Mouse (Mus musculus): ENCODE data around the gene Prr5. TPM values are rescaled to one million over a fixed set of nuclear protein-coding genes. Genes with fewer than 3 reads are reported as not detected.
"Not testable (repeated sequence)": the region's sequence is repeated elsewhere in the genome, so short reads cannot be mapped to it uniquely, and the experiment has no call there.

Gene Prr5
- polyA plus RNA-seq, 1 experiment from 2014 or later: 11.3 TPM

- H3K27me3 ChIP-seq (ENCODE audit: control insufficient read depth, insufficient read depth, low read length): no peaks in the 10 kb centered on the region
- no peak overlapping the region for H3K4me2 ChIP-seq (ENCODE audit: low read depth, low read length)
- WGBS: 79% methylated on average over 6 of the region's 6 CpGs
- H3K9ac ChIP-seq (ENCODE audit: low read length): no peak overlapping the region
- no peaks in the 10 kb centered on the region for H3K9me3 ChIP-seq (replicated peaks; ENCODE audit: control insufficient read depth, low read length)
- H3K36me3 ChIP-seq (ENCODE audit: control insufficient read depth, insufficient read depth): no peaks in the 10 kb centered on the region
- no peaks in the 10 kb centered on the region; the same call in 1 of the 2 replicates for H3K4me1 ChIP-seq (ENCODE audit: control insufficient read depth, insufficient read depth, low read length)
- H3K4me3 ChIP-seq (ENCODE audit: low read length): no peak overlapping the region
- H3K27ac ChIP-seq (ENCODE audit: low read length): no peak overlapping the region
- ATAC-seq (replicated peaks; ENCODE audit: extremely low read depth, insufficient read depth, low FRiP score): no peak
Measured at GRCm38 (mm10) chr15:84705351-84705901, 36.0 kb downstream of the Prr5 start.

DNA sequence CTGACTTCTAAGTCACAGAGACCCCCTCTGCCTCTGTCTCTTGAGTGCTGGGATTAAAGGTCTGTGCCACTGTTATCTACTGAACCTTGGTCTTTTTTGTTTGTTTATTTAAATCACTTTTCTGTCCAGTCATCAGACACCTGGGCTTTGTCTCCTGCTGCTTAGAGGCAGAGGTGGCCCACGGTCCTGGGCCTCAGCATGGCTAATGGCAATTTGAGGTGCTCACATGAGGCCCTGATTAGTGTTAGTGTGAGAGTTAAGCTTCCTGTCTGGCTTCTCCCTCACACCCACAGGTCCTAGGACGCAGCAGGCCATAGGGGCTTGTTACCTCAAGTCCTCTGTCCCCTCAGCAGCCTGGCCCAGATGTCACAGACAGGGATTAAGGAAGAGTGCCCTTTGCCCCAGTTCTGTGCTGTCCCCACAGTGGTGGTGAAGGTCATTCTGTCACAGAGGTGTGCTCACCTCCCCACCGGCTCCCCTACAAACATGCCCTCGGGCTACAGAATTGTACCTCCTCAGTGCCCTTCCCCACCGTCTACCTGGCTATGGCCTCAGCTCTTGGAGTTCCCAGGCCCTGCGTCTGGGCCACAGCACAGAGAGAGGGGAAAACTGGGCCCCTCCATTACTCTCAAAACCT lies 37.7 kb downstream of the Prr5 start:
- Histone ChIP-seq H3K9me3 (replicated peaks; ENCODE audit: control insufficient read depth, low read length) (no peaks in the 10 kb centered on the region), H3K9ac (ENCODE audit: low read length) (no peak overlapping the region), H3K4me3 (ENCODE audit: low read length) (no peak overlapping the region), H3K4me2 (ENCODE audit: low read depth, low read length) (no peak overlapping the region), H3K4me1 (ENCODE audit: control insufficient read depth, insufficient read depth, low read length) (no peaks in the 10 kb centered on the region; the same call in 1 of the 2 replicates), H3K27me3 (ENCODE audit: control insufficient read depth, insufficient read depth, low read length) (no peaks in the 10 kb centered on the region), H3K27ac (ENCODE audit: low read length) (no peak overlapping the region), H3K36me3 (ENCODE audit: control insufficient read depth, insufficient read depth) (no peaks in the 10 kb centered on the region)
- WGBS: 75% methylated on average over 6 of the region's 6 CpGs
- ATAC-seq (replicated peaks; ENCODE audit: extremely low read depth, insufficient read depth, low FRiP score): no peak

- Histone ChIP-seq H3K9me3 (replicated peaks; ENCODE audit: control insufficient read depth, low read length) (no peaks in the 10 kb centered on the region), H3K27ac (ENCODE audit: low read length) (peak overlapping the region; percentile 66), H3K4me3 (ENCODE audit: low read length) (no peak overlapping the region), H3K36me3 (ENCODE audit: control insufficient read depth, insufficient read depth) (no peaks in the 10 kb centered on the region), H3K4me2 (ENCODE audit: low read depth, low read length) (no peak overlapping the region), H3K27me3 (ENCODE audit: control insufficient read depth, insufficient read depth, low read length) (no peaks in the 10 kb centered on the region), H3K9ac (ENCODE audit: low read length) (no peak overlapping the region), H3K4me1 (ENCODE audit: control insufficient read depth, insufficient read depth, low read length) (peaks cover 24% of the 10 kb centered on the region)
- peak; percentile 53 for ATAC-seq (replicated peaks; ENCODE audit: extremely low read depth, insufficient read depth, low FRiP score)
- WGBS: 39% methylated on average over 14 of the region's 14 CpGs
Measured at GRCm38 (mm10) chr15:84712566-84713405, 43.4 kb downstream of the Prr5 start.

DNA sequence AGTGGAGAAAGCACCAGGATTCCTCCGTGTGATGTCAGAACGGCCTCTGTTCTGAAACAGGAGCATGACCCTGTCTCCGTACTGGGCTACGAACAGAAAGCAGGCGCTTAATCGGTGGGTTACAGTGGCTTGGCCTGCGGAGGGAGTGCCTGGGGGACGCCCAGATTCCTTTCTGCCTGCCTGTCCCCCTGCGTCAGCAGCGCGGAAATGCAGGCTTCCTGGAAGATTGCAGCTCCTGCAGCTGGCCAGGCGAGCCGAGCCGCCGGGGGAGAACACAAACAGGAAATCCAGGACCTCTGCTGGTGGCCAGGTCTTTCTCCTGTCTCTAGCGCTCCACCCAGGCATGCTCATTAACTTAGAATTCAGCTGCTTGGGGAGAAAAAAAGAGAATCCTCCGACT lies 45.3 kb downstream of the Prr5 start:
- peaks cover 26% of the 10 kb centered on the region for H3K4me1 ChIP-seq (ENCODE audit: control insufficient read depth, insufficient read depth, low read length)
- H3K27ac ChIP-seq (ENCODE audit: low read length): peak overlapping the region; percentile 89
- H3K4me2 ChIP-seq (ENCODE audit: low read depth, low read length): peak overlapping the region; percentile 68
- H3K36me3 ChIP-seq (ENCODE audit: control insufficient read depth, insufficient read depth): no peaks in the 10 kb centered on the region
- WGBS: under 1% methylated on average over 17 of the region's 17 CpGs
- H3K9ac ChIP-seq (ENCODE audit: low read length): peak overlapping the region; percentile 70
- peak; percentile 72 for ATAC-seq (replicated peaks; ENCODE audit: extremely low read depth, insufficient read depth, low FRiP score)
- H3K27me3 ChIP-seq (ENCODE audit: control insufficient read depth, insufficient read depth, low read length): no peaks in the 10 kb centered on the region; the same call in 1 of the 2 replicates
- peak overlapping the region; percentile 43 for H3K4me3 ChIP-seq (ENCODE audit: low read length)
- no peaks in the 10 kb centered on the region for H3K9me3 ChIP-seq (replicated peaks; ENCODE audit: control insufficient read depth, low read length)

DNA sequence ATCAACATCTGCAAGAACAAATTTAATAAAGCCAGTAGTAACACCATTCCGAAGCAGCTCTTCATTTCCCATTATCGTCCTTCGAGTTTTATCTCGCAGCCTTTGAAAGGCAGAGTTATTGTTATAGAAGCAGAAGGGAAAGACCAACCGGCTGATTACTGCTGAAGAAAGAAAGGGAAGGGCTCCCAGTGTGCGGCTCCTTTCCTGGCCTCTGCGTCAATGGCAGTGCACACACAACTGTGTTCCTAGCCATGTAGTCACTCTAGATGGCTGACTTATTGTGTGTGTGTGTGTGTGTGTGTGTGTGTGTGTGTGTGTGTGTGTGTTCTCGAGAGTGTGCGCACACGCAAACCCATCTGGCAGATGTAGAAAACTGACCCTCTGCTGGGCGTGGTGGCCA lies 45.7 kb downstream of the Prr5 start:
- H3K4me1 ChIP-seq (ENCODE audit: control insufficient read depth, insufficient read depth, low read length): peaks cover 29% of the 10 kb centered on the region
- no peaks in the 10 kb centered on the region for H3K9me3 ChIP-seq (replicated peaks; ENCODE audit: control insufficient read depth, low read length)
- H3K36me3 ChIP-seq (ENCODE audit: control insufficient read depth, insufficient read depth): no peaks in the 10 kb centered on the region
- no peaks in the 10 kb centered on the region; the same call in none of the 2 replicates for H3K27me3 ChIP-seq (ENCODE audit: control insufficient read depth, insufficient read depth, low read length)
- 32% methylated on average over 11 of the region's 11 CpGs for WGBS
- H3K4me3 ChIP-seq (ENCODE audit: low read length): peak overlapping the region; percentile 43
- no peak for ATAC-seq (replicated peaks; ENCODE audit: extremely low read depth, insufficient read depth, low FRiP score)
- peak overlapping the region; percentile 68 for H3K4me2 ChIP-seq (ENCODE audit: low read depth, low read length)
- peak overlapping the region; percentile 89 for H3K27ac ChIP-seq (ENCODE audit: low read length)
- H3K9ac ChIP-seq (ENCODE audit: low read length): peak overlapping the region; percentile 70

DNA sequence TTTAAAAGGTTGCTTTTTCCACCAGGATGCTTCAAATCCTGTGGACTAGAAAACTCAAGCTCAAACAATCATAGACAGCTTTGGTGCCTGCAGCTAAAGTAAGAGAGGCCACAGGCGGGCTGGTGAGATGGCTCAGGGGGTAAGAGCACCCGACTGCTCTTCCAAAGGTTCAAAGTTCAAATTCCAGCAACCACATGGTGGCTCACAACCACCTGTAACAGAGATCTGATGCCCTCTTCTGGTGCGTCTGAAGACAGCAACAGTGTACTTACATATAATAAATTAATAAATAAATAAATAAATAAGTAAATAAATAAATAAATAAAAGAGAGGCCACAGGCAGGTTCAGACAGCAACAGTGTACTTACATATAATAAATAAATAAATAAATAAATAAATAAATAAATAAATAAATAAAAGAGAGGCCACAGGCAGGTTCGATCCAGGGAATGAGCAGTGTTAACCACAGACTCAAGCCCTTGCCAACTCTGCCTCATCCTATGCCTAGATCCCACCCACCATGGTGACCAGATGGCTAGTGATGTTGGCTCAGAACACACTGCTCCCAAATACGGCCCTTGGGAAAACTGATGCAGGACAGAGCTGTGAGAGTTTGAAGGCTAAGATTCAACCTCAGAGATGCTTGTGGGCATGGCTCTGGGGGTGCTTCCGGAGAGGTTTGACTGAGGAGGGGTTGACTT lies 48.3 kb downstream of the Prr5 start:
- not testable (repeated sequence) for H3K4me3 ChIP-seq (ENCODE audit: low read length); H3K4me2 ChIP-seq (ENCODE audit: low read depth, low read length); H3K9me3 ChIP-seq (replicated peaks; ENCODE audit: control insufficient read depth, low read length); ATAC-seq (replicated peaks; ENCODE audit: extremely low read depth, insufficient read depth, low FRiP score); H3K36me3 ChIP-seq (ENCODE audit: control insufficient read depth, insufficient read depth); H3K27ac ChIP-seq (ENCODE audit: low read length); H3K27me3 ChIP-seq (ENCODE audit: control insufficient read depth, insufficient read depth, low read length); H3K9ac ChIP-seq (ENCODE audit: low read length)
- WGBS: 80% methylated on average over 6 of the region's 6 CpGs
- peaks cover 26% of the 10 kb centered on the region for H3K4me1 ChIP-seq (ENCODE audit: control insufficient read depth, insufficient read depth, low read length)

DNA sequence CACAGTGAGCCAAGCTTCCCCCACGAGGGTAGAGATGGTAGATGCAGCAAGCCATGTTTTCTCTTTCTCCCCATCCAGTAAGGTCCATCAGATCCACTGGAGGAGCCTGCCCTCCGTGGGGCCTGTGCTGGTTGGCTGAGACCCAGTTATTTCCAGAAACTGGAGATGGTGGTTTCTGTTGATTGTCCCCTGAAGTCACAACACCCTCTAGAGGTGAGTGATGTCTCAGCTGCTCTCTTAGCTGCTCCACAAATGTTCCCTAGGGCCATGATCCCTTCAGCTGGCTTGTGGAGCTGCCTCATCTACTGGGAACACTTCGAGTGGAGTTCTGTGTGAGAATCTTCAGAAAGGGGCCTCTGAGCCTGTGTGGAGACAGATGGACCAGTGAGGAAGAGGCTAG lies 49.4 kb downstream of the Prr5 start:
- Histone ChIP-seq H3K4me1 (ENCODE audit: control insufficient read depth, insufficient read depth, low read length) (peaks cover 19% of the 10 kb centered on the region), H3K9ac (ENCODE audit: low read length) (no peak overlapping the region), H3K36me3 (ENCODE audit: control insufficient read depth, insufficient read depth) (no peaks in the 10 kb centered on the region), H3K27me3 (ENCODE audit: control insufficient read depth, insufficient read depth, low read length) (no peaks in the 10 kb centered on the region; the same call in none of the 2 replicates), H3K4me2 (ENCODE audit: low read depth, low read length) (no peak overlapping the region), H3K4me3 (ENCODE audit: low read length) (no peak overlapping the region), H3K9me3 (replicated peaks; ENCODE audit: control insufficient read depth, low read length) (no peaks in the 10 kb centered on the region), H3K27ac (ENCODE audit: low read length) (no peak overlapping the region)
- ATAC-seq (replicated peaks; ENCODE audit: extremely low read depth, insufficient read depth, low FRiP score): no peak
- 71% methylated on average over 3 of the region's 3 CpGs for WGBS

- H3K4me3 ChIP-seq (ENCODE audit: low read length): peak within 1 kb of the TSS; percentile 59
- peaks cover 11% of the 10 kb centered on the region for H3K4me1 ChIP-seq (ENCODE audit: control insufficient read depth, insufficient read depth, low read length)
- H3K4me2 ChIP-seq (ENCODE audit: low read depth, low read length): peak within 1 kb of the TSS; percentile 96
- H3K27ac ChIP-seq (ENCODE audit: low read length): peak within 1 kb of the TSS; percentile 33
- H3K36me3 ChIP-seq (ENCODE audit: control insufficient read depth, insufficient read depth): no peaks in the 10 kb centered on the region
- no peaks in the 10 kb centered on the region for H3K9me3 ChIP-seq (replicated peaks; ENCODE audit: control insufficient read depth, low read length)
- ATAC-seq (replicated peaks; ENCODE audit: extremely low read depth, insufficient read depth, low FRiP score): peak; percentile 69
- 4% methylated on average over 23 of the region's 24 CpGs for WGBS
- H3K27me3 ChIP-seq (ENCODE audit: control insufficient read depth, insufficient read depth, low read length): no peaks in the 10 kb centered on the region; the same call in none of the 2 replicates
- peak within 1 kb of the TSS; percentile 72 for H3K9ac ChIP-seq (ENCODE audit: low read length)
Measured at GRCm38 (mm10) chr15:84719791-84720190, 50.4 kb downstream of the Prr5 start, which contains the start of gene Arhgap8. Gene Arhgap8, plus strand, starts transcription at chr15:84720052.
